ENCODE assay signal across 16 mouse cellular contexts in genomic region chr11:116880839-116881238, GRCm38 (mm10). TPM values are rescaled to one million over a fixed set of nuclear protein-coding genes. Genes with fewer than 3 reads are reported as not detected.
DNase-seq lines count a peak whose midpoint lies in the region; ATAC-seq lines count a peak whose summit lies in the region.
"Had no signal": no experiment of that assay in that cellular context is flagged by ENCODE, and none has a peak within 500 bp of the region (broad histone marks: within the 10 kb centered on the region; RNA-seq: fewer than 3 reads in every experiment).

No protein-coding gene starts in this region.

- no peaks in the 10 kb centered on the region for H3K36me3 ChIP-seq in intestine, embryonic 16.5 days (ENCODE audit: control insufficient read depth, insufficient read depth, low read length)
- H3K36me3 ChIP-seq: embryonic facial prominence, embryonic 12.5 days; heart, embryonic 10.5 days had no signal

- no peak overlapping the region for H3K4me2 ChIP-seq in intestine, embryonic 16.5 days (ENCODE audit: low read depth, low read length)
- H3K4me2 ChIP-seq: embryonic facial prominence, embryonic 12.5 days; midbrain, embryonic 13.5 days had no signal

- no peaks in the 10 kb centered on the region for H3K9me3 ChIP-seq in intestine, embryonic 16.5 days (ENCODE audit: control insufficient read depth, low read length)
- H3K9me3 ChIP-seq: embryonic facial prominence, embryonic 12.5 days; heart, embryonic 10.5 days; midbrain, embryonic 13.5 days had no signal

- no peak overlapping the region for H3K27ac ChIP-seq in intestine, embryonic 16.5 days (ENCODE audit: low read length)
- H3K27ac ChIP-seq: embryonic facial prominence, embryonic 12.5 days; heart, embryonic 10.5 days; midbrain, embryonic 13.5 days had no signal

- 66% methylated on average over 7 of the region's 7 CpGs for WGBS in intestine, embryonic 16.5 days

- no peaks in the 10 kb centered on the region for H3K4me1 ChIP-seq in intestine, embryonic 16.5 days (ENCODE audit: control insufficient read depth, insufficient read depth, low read length)

- DNase-seq in frontal cortex, postnatal 14 days (ENCODE audit: low spot score in 2 of 2): no peak
- DNase-seq in right cerebral cortex, adult 18-20 months: peak; percentile 32
- DNase-seq in right cerebral cortex, postnatal 4 days: no peak
- DNase-seq in brain, adult 2 months (ENCODE audit: low read depth, low spot score): peak; percentile 75
- DNase-seq in telencephalon, adult 2 months (ENCODE audit: low read depth, low spot score): peak; percentile 51
- DNase-seq: gastrocnemius, postnatal 25 days; heart, postnatal 14 days; kidney, adult 2 months; kidney, postnatal 36 days; liver, postnatal 0 days had no signal

- no peak overlapping the region for H3K9ac ChIP-seq in intestine, embryonic 16.5 days (ENCODE audit: low read depth, low read length)
- H3K9ac ChIP-seq: embryonic facial prominence, embryonic 12.5 days; liver, postnatal 0 days; midbrain, embryonic 13.5 days had no signal

- 0 out of 2 replicates have a peak, but pooled peaks have one; percentile 56 for ATAC-seq in frontal cortex, adult (ENCODE audit: low TSS enrichment)
- no peak for ATAC-seq in intestine, embryonic 16.5 days
- ATAC-seq: hindbrain, embryonic 16.5 days; liver, postnatal 0 days; midbrain, embryonic 13.5 days had no signal

- no peak overlapping the region for H3K4me3 ChIP-seq in intestine, embryonic 16.5 days (ENCODE audit: low read length)
- H3K4me3 ChIP-seq: embryonic facial prominence, embryonic 12.5 days; heart, embryonic 10.5 days; midbrain, embryonic 13.5 days had no signal

- no peaks in the 10 kb centered on the region for H3K27me3 ChIP-seq in intestine, embryonic 16.5 days (replicated peaks; ENCODE audit: control insufficient read depth, insufficient read depth, low read length)
- H3K27me3 ChIP-seq: embryonic facial prominence, embryonic 12.5 days had no signal

RNA-seq across cellular contexts. Expression of gene Srsf2, which starts 27.9 kb away (rescaled TPM):
- 389 and 590 TPM in 2 replicates for polyA plus RNA-seq in intestine, embryonic 16.5 days (2015; fragmentation: Nextera tagmentation; extraction: Ambion mirVana)

RNA-seq across cellular contexts. Expression of gene Mfsd11, which starts 28.6 kb away (rescaled TPM):
- polyA plus RNA-seq in intestine, embryonic 16.5 days (2015; fragmentation: Nextera tagmentation; extraction: Ambion mirVana): 47.3 and 66.2 TPM in 2 replicates

RNA-seq across cellular contexts. Expression of gene Jmjd6, which starts 37.6 kb away (rescaled TPM):
- polyA plus RNA-seq in intestine, embryonic 16.5 days (2015; fragmentation: Nextera tagmentation; extraction: Ambion mirVana): 86.7 and 91.2 TPM in 2 replicates

RNA-seq across cellular contexts. Expression of gene Mettl23, which starts 37.8 kb away (rescaled TPM):
- polyA plus RNA-seq in intestine, embryonic 16.5 days (2015; fragmentation: Nextera tagmentation; extraction: Ambion mirVana): 58.4 and 65.8 TPM in 2 replicates

RNA-seq across cellular contexts. Expression of gene Mgat5b, which starts 37.8 kb away (rescaled TPM):
- polyA plus RNA-seq in intestine, embryonic 16.5 days (2015; fragmentation: Nextera tagmentation; extraction: Ambion mirVana): 0.54 and 0.55 TPM in 2 replicates
- polyA plus RNA-seq: liver, postnatal 0 days had no signal

Comparison
In these comparisons a context has a peak if more than half of its experiments do, and no peak if none do; other contexts are left out.
1. DNase-seq: peak in right cerebral cortex, adult 18-20 months (single experiment), brain, adult 2 months (single experiment) and telencephalon, adult 2 months (single experiment); none in frontal cortex, postnatal 14 days (0 of 2) and right cerebral cortex, postnatal 4 days (single experiment).